8 mouse cellular contexts compared by ENCODE assay signal in genomic region chr2:131204410-131204981, GRCm38 (mm10). TPM values are rescaled to one million over a fixed set of nuclear protein-coding genes. Genes with fewer than 3 reads are reported as not detected.
DNase-seq lines count a peak whose midpoint lies in the region; ATAC-seq and TF ChIP-seq lines count a peak whose summit lies in the region.

No protein-coding gene starts in this region.

- peak; percentile 90 for DNase-seq in Muller cell, postnatal 12 days (ENCODE audit: inconsistent ontology term)
- peak; percentile 40 to 63 for DNase-seq in adrenal gland, postnatal 4 days (ENCODE audit: low spot score in 2 of 2)
- peak; percentile 96 for DNase-seq in gastrocnemius, adult 2 months
- DNase-seq in intestine, embryonic 14.5 days (ENCODE audit: low spot score): peak; percentile 82
- peak; percentile 77 to 82 for DNase-seq in left cerebral cortex, adult 2 months (ENCODE audit: extremely low spot score in 1 of 2, low spot score in 2 of 2)
- peak; percentile 99 for DNase-seq in lung, postnatal 36 days
- peak; percentile 69 to 80 for DNase-seq in spleen, postnatal 4 days (ENCODE audit: low spot score in 2 of 2)

- no peak for TF ChIP-seq CTCF in gastrocnemius, adult 2 months (IDR thresholded peaks at IDR 0.05)
- TF ChIP-seq CTCF in left cerebral cortex, adult 2 months (IDR thresholded peaks at IDR 0.05): no peak

- H3K27me3 ChIP-seq in intestine, embryonic 14.5 days (replicated peaks; ENCODE audit: control insufficient read depth, insufficient read depth, low read length): no peaks in the 10 kb centered on the region
- no peaks in the 10 kb centered on the region for H3K27me3 ChIP-seq in forebrain, embryonic 13.5 days

- H3K27ac ChIP-seq in gastrocnemius, adult 2 months: peak overlapping the region; percentile 87
- peak overlapping the region; percentile 74 for H3K27ac ChIP-seq in intestine, embryonic 14.5 days (ENCODE audit: low read depth)
- peak overlapping the region; percentile 88 for H3K27ac ChIP-seq in left cerebral cortex, adult 2 months
- no peak overlapping the region for H3K27ac ChIP-seq in forebrain, embryonic 13.5 days

- peak overlapping the region; percentile 6; the same call in 1 of the 2 replicates for H3K4me2 ChIP-seq in intestine, embryonic 14.5 days (ENCODE audit: low read length)
- no peak overlapping the region for H3K4me2 ChIP-seq in forebrain, embryonic 13.5 days

- H3K9me3 ChIP-seq in intestine, embryonic 14.5 days (ENCODE audit: control insufficient read depth, low read length): no peaks in the 10 kb centered on the region
- H3K9me3 ChIP-seq in forebrain, embryonic 13.5 days (replicated peaks): no peaks in the 10 kb centered on the region

- peaks cover 6% of the 10 kb centered on the region; the same call in 1 of the 2 replicates for H3K36me3 ChIP-seq in intestine, embryonic 14.5 days (ENCODE audit: control insufficient read depth, insufficient read depth, low read length)
- H3K36me3 ChIP-seq in forebrain, embryonic 13.5 days (ENCODE audit: poor library complexity, severe bottlenecking): peaks cover 4% of the 10 kb centered on the region; the same call in 1 of the 2 replicates

- no peak overlapping the region for H3K9ac ChIP-seq in intestine, embryonic 14.5 days (ENCODE audit: low read length)
- no peak overlapping the region for H3K9ac ChIP-seq in forebrain, embryonic 13.5 days

- intact Hi-C loops in gastrocnemius, adult 2 months (cut with DNase I): loop anchor here (2.0 kb wide), 1 partner anchor 18 kb away; the partner anchor contains the start of genes Cdc25b and Spef1
- intact Hi-C loops in left cerebral cortex, adult 2 months (cut with DNase I): no loop called here

- ATAC-seq in intestine, embryonic 14.5 days (replicated peaks; ENCODE audit: low FRiP score, low TSS enrichment, low read depth): peak; percentile 85
- no peak for ATAC-seq in forebrain, embryonic 13.5 days

- WGBS in intestine, embryonic 14.5 days: 29% methylated on average over 7 of the region's 7 CpGs
- 59% methylated on average over 7 of the region's 7 CpGs for WGBS in forebrain, embryonic 13.5 days

- peak overlapping the region; percentile 51 for H3K4me3 ChIP-seq in gastrocnemius, adult 2 months
- no peak overlapping the region for H3K4me3 ChIP-seq in intestine, embryonic 14.5 days (ENCODE audit: low read depth, low read length)
- H3K4me3 ChIP-seq in left cerebral cortex, adult 2 months: no peak overlapping the region
- H3K4me3 ChIP-seq in forebrain, embryonic 13.5 days: no peak overlapping the region

- peaks cover 16% of the 10 kb centered on the region for H3K4me1 ChIP-seq in intestine, embryonic 14.5 days (replicated peaks; ENCODE audit: control insufficient read depth, insufficient read depth, low read length)
- H3K4me1 ChIP-seq in forebrain, embryonic 13.5 days: peaks cover 5% of the 10 kb centered on the region; the same call in 1 of the 2 replicates

RNA-seq across cellular contexts. Expression of gene Ap5s1, which starts 2.4 kb away (rescaled TPM):
- 10 to 100 TPM; 23.9 to 24.8 TPM for total RNA-seq in adrenal gland, postnatal 4 days (2021)
- 10 to 100 TPM; 15.6 to 21.0 TPM for total RNA-seq in gastrocnemius, adult 2 months (2021)
- 23.4 and 23.8 TPM in 2 replicates for polyA plus RNA-seq in intestine, embryonic 14.5 days (2014; fragmentation: Nextera tagmentation; extraction: Ambion mirVana)
- total RNA-seq in left cerebral cortex, adult 2 months (2021): 10 to 100 TPM; 21.7 to 28.7 TPM
- polyA plus RNA-seq in forebrain, embryonic 13.5 days (2015; fragmentation: Nextera tagmentation; extraction: Ambion mirVana): 31.3 and 32.4 TPM in 2 replicates

RNA-seq across cellular contexts. Expression of gene Spef1, which starts 17.4 kb away (rescaled TPM):
- 1 to 10 TPM; 5.8 to 6.7 TPM for total RNA-seq in adrenal gland, postnatal 4 days (2021)
- total RNA-seq in gastrocnemius, adult 2 months (2021): 1 to 10 TPM; 1.3 to 1.6 TPM
- 5.8 and 6.4 TPM in 2 replicates for polyA plus RNA-seq in intestine, embryonic 14.5 days (2014; fragmentation: Nextera tagmentation; extraction: Ambion mirVana)
- total RNA-seq in left cerebral cortex, adult 2 months (2021): 10 to 100 TPM; 10.9 to 11.0 TPM
- polyA plus RNA-seq in forebrain, embryonic 13.5 days (2015; fragmentation: Nextera tagmentation; extraction: Ambion mirVana): 12.5 and 12.6 TPM in 2 replicates

RNA-seq across cellular contexts. Expression of gene Cdc25b, which starts 17.7 kb away (rescaled TPM):
- 10 to 100 TPM; 28.8 to 40.0 TPM for total RNA-seq in adrenal gland, postnatal 4 days (2021)
- total RNA-seq in gastrocnemius, adult 2 months (2021): 1 to 10 TPM; 1.5 TPM
- 51.8 and 61.0 TPM in 2 replicates for polyA plus RNA-seq in intestine, embryonic 14.5 days (2014; fragmentation: Nextera tagmentation; extraction: Ambion mirVana)
- 10 to 100 TPM; 19.8 to 22.2 TPM for total RNA-seq in left cerebral cortex, adult 2 months (2021)
- 52.0 and 59.7 TPM in 2 replicates for polyA plus RNA-seq in forebrain, embryonic 13.5 days (2015; fragmentation: Nextera tagmentation; extraction: Ambion mirVana)

RNA-seq across cellular contexts. Expression of gene Cenpb, which starts 24.6 kb away (rescaled TPM):
- 10 to 100 TPM; 81.8 to 84.8 TPM for total RNA-seq in adrenal gland, postnatal 4 days (2021)
- total RNA-seq in gastrocnemius, adult 2 months (2021): 10 to 100 TPM; 67.7 to 70.1 TPM
- polyA plus RNA-seq in intestine, embryonic 14.5 days (2014; fragmentation: Nextera tagmentation; extraction: Ambion mirVana): 8.8 and 9.5 TPM in 2 replicates
- total RNA-seq in left cerebral cortex, adult 2 months (2021): 10 to 100 TPM; 65.3 to 69.8 TPM
- polyA plus RNA-seq in forebrain, embryonic 13.5 days (2015; fragmentation: Nextera tagmentation; extraction: Ambion mirVana): 14.8 and 15.3 TPM in 2 replicates

RNA-seq across cellular contexts. Expression of gene Mavs, which starts 29.4 kb away (rescaled TPM):
- total RNA-seq in adrenal gland, postnatal 4 days (2021): 10 to 100 TPM; 33.9 to 35.8 TPM
- total RNA-seq in gastrocnemius, adult 2 months (2021): 10 to 100 TPM; 40.0 to 56.9 TPM
- 19.1 and 19.8 TPM in 2 replicates for polyA plus RNA-seq in intestine, embryonic 14.5 days (2014; fragmentation: Nextera tagmentation; extraction: Ambion mirVana)
- total RNA-seq in left cerebral cortex, adult 2 months (2021): 1 to 10 TPM; 6.7 to 6.9 TPM
- 8.1 and 9.6 TPM in 2 replicates for polyA plus RNA-seq in forebrain, embryonic 13.5 days (2015; fragmentation: Nextera tagmentation; extraction: Ambion mirVana)

Comparison
In these comparisons a context has a peak if more than half of its experiments do, and no peak if none do; other contexts are left out.
1. RNA of gene Cdc25b, which starts 17.7 kb away (total RNA-seq): 28.8 to 40.0 TPM in adrenal gland, postnatal 4 days and 19.8 to 22.2 TPM in left cerebral cortex, adult 2 months; 1.5 TPM in gastrocnemius, adult 2 months; every median in the first group is over 4 times any median in the second.
2. Peak in every context shown above with its lines, with median percentiles within 50 percentile points of each other: DNase-seq.